ENCODE assay signal across 9 mouse cellular contexts in the genomic region with DNA sequence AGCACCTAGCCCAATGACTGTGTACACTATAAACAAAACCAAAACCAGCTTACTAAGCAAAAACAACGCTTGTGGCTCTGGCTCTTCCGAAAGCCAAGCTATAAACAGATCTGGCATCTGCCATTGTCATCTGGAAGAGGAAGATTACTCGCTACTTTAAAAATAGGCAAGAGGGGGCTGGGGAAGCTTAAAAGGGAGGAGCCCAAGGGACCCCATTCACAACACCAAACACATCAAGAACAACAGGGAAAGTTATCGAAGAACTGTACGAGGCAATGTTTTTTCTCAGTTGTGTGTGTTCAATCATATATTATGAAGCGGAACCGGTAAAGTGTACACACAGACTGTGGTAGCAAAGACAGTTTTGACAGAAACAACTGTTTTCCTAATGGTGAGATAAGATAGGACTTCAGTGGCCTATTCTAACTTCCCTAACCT. TPM values are rescaled to one million over a fixed set of nuclear protein-coding genes. Genes with fewer than 3 reads are reported as not detected.
DNase-seq lines count a peak whose midpoint lies in the region; ATAC-seq lines count a peak whose summit lies in the region.
"Had no signal": no experiment of that assay in that cellular context is flagged by ENCODE, and none has a peak within 500 bp of the region (broad histone marks: within the 10 kb centered on the region; RNA-seq: fewer than 3 reads in every experiment).

No protein-coding gene starts in this region.

- peaks cover 15% of the 10 kb centered on the region for H3K4me1 ChIP-seq in forebrain, embryonic 13.5 days
- peaks cover 19% of the 10 kb centered on the region for H3K4me1 ChIP-seq in forebrain, embryonic 16.5 days (replicated peaks; ENCODE audit: control insufficient read depth, insufficient read depth, low read length)
- peaks cover 20% of the 10 kb centered on the region for H3K4me1 ChIP-seq in midbrain, embryonic 13.5 days (replicated peaks)
- H3K4me1 ChIP-seq in midbrain, embryonic 10.5 days: peaks cover 18% of the 10 kb centered on the region
- H3K4me1 ChIP-seq in stomach, embryonic 14.5 days (ENCODE audit: control insufficient read depth, insufficient read depth, low read length): peaks cover 7% of the 10 kb centered on the region; the same call in 1 of the 2 replicates

- H3K27me3 ChIP-seq in forebrain, embryonic 13.5 days: no peaks in the 10 kb centered on the region
- no peaks in the 10 kb centered on the region for H3K27me3 ChIP-seq in forebrain, embryonic 16.5 days (replicated peaks; ENCODE audit: control insufficient read depth, insufficient read depth, low read length)
- no peaks in the 10 kb centered on the region for H3K27me3 ChIP-seq in midbrain, embryonic 13.5 days
- H3K27me3 ChIP-seq in midbrain, embryonic 10.5 days (ENCODE audit: low read depth, poor library complexity, severe bottlenecking): no peaks in the 10 kb centered on the region
- no peaks in the 10 kb centered on the region for H3K27me3 ChIP-seq in stomach, embryonic 14.5 days (ENCODE audit: control insufficient read depth, insufficient read depth, low read length)

- H3K36me3 ChIP-seq in forebrain, embryonic 13.5 days (ENCODE audit: poor library complexity, severe bottlenecking): peaks cover 22% of the 10 kb centered on the region
- no peaks in the 10 kb centered on the region for H3K36me3 ChIP-seq in forebrain, embryonic 16.5 days (ENCODE audit: control insufficient read depth, insufficient read depth)
- peaks cover 23% of the 10 kb centered on the region for H3K36me3 ChIP-seq in midbrain, embryonic 13.5 days
- H3K36me3 ChIP-seq in midbrain, embryonic 10.5 days: peaks cover 25% of the 10 kb centered on the region
- H3K36me3 ChIP-seq in stomach, embryonic 14.5 days (ENCODE audit: control insufficient read depth, insufficient read depth, low read length): peaks cover 4% of the 10 kb centered on the region; the same call in 1 of the 2 replicates

- H3K9me3 ChIP-seq in forebrain, embryonic 13.5 days (replicated peaks): no peaks in the 10 kb centered on the region
- no peaks in the 10 kb centered on the region for H3K9me3 ChIP-seq in forebrain, embryonic 16.5 days (ENCODE audit: control insufficient read depth, low read length)
- no peaks in the 10 kb centered on the region for H3K9me3 ChIP-seq in midbrain, embryonic 13.5 days
- no peaks in the 10 kb centered on the region for H3K9me3 ChIP-seq in midbrain, embryonic 10.5 days (replicated peaks)
- no peaks in the 10 kb centered on the region for H3K9me3 ChIP-seq in stomach, embryonic 14.5 days (ENCODE audit: control insufficient read depth, low read depth, low read length)

- no peak for DNase-seq in midbrain, embryonic 10.5 days (ENCODE audit: low spot score)
- DNase-seq in liver: peak; percentile 15
- DNase-seq in urinary bladder, postnatal 10 days (ENCODE audit: low spot score): no peak
- no peak for DNase-seq in right cerebral cortex, postnatal 25 days
- DNase-seq: cerebellum, adult 11 months had no signal

- H3K4me2 ChIP-seq in forebrain, embryonic 13.5 days: peak overlapping the region; percentile 81
- H3K4me2 ChIP-seq in forebrain, embryonic 16.5 days (ENCODE audit: low read length): no peak overlapping the region
- H3K4me2 ChIP-seq in midbrain, embryonic 13.5 days (replicated peaks): peak overlapping the region; percentile 72
- H3K4me2 ChIP-seq in stomach, embryonic 14.5 days (replicated peaks; ENCODE audit: low read depth, low read length): peak overlapping the region; percentile 69; the same call in 1 of the 2 replicates

- no peak overlapping the region for H3K9ac ChIP-seq in forebrain, embryonic 13.5 days
- no peak overlapping the region for H3K9ac ChIP-seq in forebrain, embryonic 16.5 days (replicated peaks; ENCODE audit: low read depth, low read length)
- H3K9ac ChIP-seq in midbrain, embryonic 13.5 days (replicated peaks): no peak overlapping the region
- no peak overlapping the region for H3K9ac ChIP-seq in stomach, embryonic 14.5 days (replicated peaks; ENCODE audit: low read depth, low read length)

- 92% methylated on average over 7 of the region's 7 CpGs for WGBS in forebrain, embryonic 13.5 days
- 88% methylated on average over 7 of the region's 7 CpGs for WGBS in forebrain, embryonic 16.5 days
- 89% methylated on average over 7 of the region's 7 CpGs for WGBS in midbrain, embryonic 13.5 days
- WGBS in midbrain, embryonic 10.5 days: 92% methylated on average over 7 of the region's 7 CpGs
- 78% methylated on average over 7 of the region's 7 CpGs for WGBS in stomach, embryonic 14.5 days

- no peak for ATAC-seq in forebrain, embryonic 13.5 days
- no peak for ATAC-seq in forebrain, embryonic 16.5 days
- no peak for ATAC-seq in midbrain, embryonic 13.5 days
- ATAC-seq in stomach, embryonic 14.5 days (ENCODE audit: insufficient number of reproducible peaks, insufficient read depth, low FRiP score, low read depth): no peak

- no peak overlapping the region for H3K4me3 ChIP-seq in forebrain, embryonic 13.5 days
- no peak overlapping the region for H3K4me3 ChIP-seq in forebrain, embryonic 16.5 days (replicated peaks; ENCODE audit: low read length)
- no peak overlapping the region for H3K4me3 ChIP-seq in midbrain, embryonic 13.5 days (replicated peaks)
- H3K4me3 ChIP-seq in midbrain, embryonic 10.5 days: no peak overlapping the region
- no peak overlapping the region for H3K4me3 ChIP-seq in stomach, embryonic 14.5 days (ENCODE audit: low read depth, low read length)

- H3K27ac ChIP-seq in forebrain, embryonic 13.5 days: no peak overlapping the region
- no peak overlapping the region for H3K27ac ChIP-seq in forebrain, embryonic 16.5 days (ENCODE audit: low read length)
- no peak overlapping the region for H3K27ac ChIP-seq in midbrain, embryonic 13.5 days
- H3K27ac ChIP-seq in midbrain, embryonic 10.5 days (replicated peaks): no peak overlapping the region
- no peak overlapping the region for H3K27ac ChIP-seq in stomach, embryonic 14.5 days (ENCODE audit: low read length)

RNA-seq across cellular contexts. Expression of a gene that starts 1.9 kb away (rescaled TPM):
- 105 and 114 TPM in 2 replicates for polyA plus RNA-seq in forebrain, embryonic 13.5 days (2015; fragmentation: Nextera tagmentation; extraction: Ambion mirVana)
- 164 and 185 TPM in 2 replicates for polyA plus RNA-seq in forebrain, embryonic 16.5 days (2015; fragmentation: Nextera tagmentation; extraction: Ambion mirVana)
- 141 and 150 TPM in 2 replicates for polyA plus RNA-seq in midbrain, embryonic 13.5 days (2015; fragmentation: Nextera tagmentation; extraction: Ambion mirVana)
- polyA plus RNA-seq in midbrain, embryonic 10.5 days (2016; fragmentation: Nextera tagmentation; extraction: Ambion mirVana): 56.1 and 72.8 TPM in 2 replicates
- 73.9 and 81.7 TPM in 2 replicates for polyA plus RNA-seq in stomach, embryonic 14.5 days (2014; fragmentation: Nextera tagmentation; extraction: Ambion mirVana)
